Mouse (Mus musculus) intestine, postnatal 0 days (tissue): ENCODE measurements around the gene Zfp260. TPM values are rescaled to one million over a fixed set of nuclear protein-coding genes. Genes with fewer than 3 reads are reported as not detected.
A peak's percentile ranks its signal among the peaks of the same experiment; 100 is the strongest.

Source experiments
- ATAC-seq: fragments of 200-750 bp; cut with Nextera tagmentation; 2 replicates; pipeline ENCODE4 v1.8.0; 2017; ENCODE audit warnings: mild to moderate bottlenecking, moderate TSS enrichment, moderate library complexity
- H3K27ac ChIP-seq: fragments of 300-500 bp; sonication (generic); 2 replicates; pipeline ENCODE4 v1.5.1; 2014; ENCODE audit warnings: mild to moderate bottlenecking, low read depth, low read length, moderate library complexity
- H3K27me3 ChIP-seq: fragments of 300-500 bp; sonication (generic); replicated peaks from 2 replicates; pipeline ENCODE4 v1.6.1; 2014; ENCODE audit warnings: low read length, mixed read lengths; ENCODE audit not compliant: control insufficient read depth, insufficient read depth
- H3K36me3 ChIP-seq: fragments of 300-500 bp; sonication (generic); 2 replicates; pipeline ENCODE4 v1.6.1; 2014; ENCODE audit warnings: mild to moderate bottlenecking, moderate library complexity; ENCODE audit not compliant: control insufficient read depth, insufficient read depth
- H3K4me1 ChIP-seq: fragments of 300-500 bp; sonication (generic); replicated peaks from 2 replicates; pipeline ENCODE4 v1.6.1; 2014; ENCODE audit warnings: antibody characterized with exemption, low read length, mixed read lengths; ENCODE audit not compliant: control insufficient read depth, insufficient read depth
- H3K4me2 ChIP-seq: fragments of 300-500 bp; sonication (generic); replicated peaks from 2 replicates; pipeline ENCODE4 v1.6.1; 2014; ENCODE audit warnings: low read depth, mild to moderate bottlenecking, moderate library complexity
- H3K4me3 ChIP-seq: fragments of 300-500 bp; sonication (generic); 2 replicates; pipeline ENCODE4 v1.5.1; 2014; ENCODE audit warnings: low read depth, low read length
- H3K9ac ChIP-seq: fragments of 300-500 bp; sonication (generic); 2 replicates; pipeline ENCODE4 v1.6.1; 2014; ENCODE audit warnings: mild to moderate bottlenecking, low read depth, low read length
- H3K9me3 ChIP-seq: fragments of 300-500 bp; sonication (generic); 2 replicates; pipeline ENCODE4 v1.6.1; 2016; ENCODE audit warnings: mixed run types; ENCODE audit not compliant: control insufficient read depth
- CTCF ChIP-seq: sonication (generic); IDR thresholded peaks from 2 replicates; pipeline ENCODE4 v1.5.1; 2016; ENCODE audit warnings: low read depth, mild to moderate bottlenecking, control low read depth, antibody characterized with exemption, moderate library complexity
- WGBS: fragments of 180-500 bp; shearing (Covaris S2); extraction: QIAGEN DNeasy Blood & Tissue Kit; methylation state at CpG from one replicate; pipeline ENCODE4 v1.1.7; 2014; 5-methylcytosine and 5-hydroxymethylcytosine counted together
- microRNA-seq: library from miRNA; unstranded; fragments of <30 nt; microRNA quantifications from one replicate; pipeline ENCODE4, GENCODE M21; 2016
- polyA plus RNA-seq: library from polyadenylated mRNA; unstranded; fragments of >200 nt; fragmentation: Nextera tagmentation; extraction: Ambion mirVana; gene quantifications from 2 replicates; pipeline ENCODE4 v1.2.1, GENCODE M21; 2015

Gene Zfp260
- polyA plus RNA-seq, 1 experiment from 2014 or later, result 34.3 TPM

DNA sequence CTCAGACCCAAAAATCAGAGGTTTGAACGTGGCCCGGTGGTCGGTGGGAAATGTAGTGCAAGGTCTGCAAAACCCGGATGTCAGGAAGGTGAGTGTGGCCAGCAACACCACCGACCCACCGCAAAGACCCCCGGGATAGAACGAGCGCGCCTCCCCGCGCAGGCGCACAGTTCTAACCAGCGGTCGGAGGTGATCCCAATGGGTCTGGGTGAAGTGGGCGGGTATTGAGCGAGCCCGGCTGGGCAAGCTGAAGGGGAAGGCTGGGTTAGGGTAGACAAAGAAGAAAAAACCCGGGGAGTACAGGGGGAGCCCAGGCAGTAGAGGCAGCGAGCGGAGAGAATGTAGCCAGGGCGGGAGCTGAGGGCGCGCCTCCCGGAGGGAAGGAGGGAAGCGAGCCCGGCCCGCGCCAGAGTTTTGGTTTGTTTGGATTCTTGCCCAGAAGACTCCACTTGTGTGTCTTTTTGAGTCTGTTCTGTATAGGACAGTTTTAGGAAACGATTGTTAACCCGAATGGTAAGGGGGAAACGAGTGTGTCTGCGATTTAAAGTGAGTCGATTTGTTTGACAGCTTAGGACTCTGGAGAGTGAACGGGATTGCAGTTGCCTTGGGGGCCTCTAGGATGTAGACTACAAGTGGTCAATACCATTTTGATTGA lies 49.1 kb downstream of the Zfp260 start:
- no peaks in the 10 kb centered on the region for H3K4me1 ChIP-seq
- H3K4me2 ChIP-seq, result peak overlapping the region; percentile 73
- no peaks in the 10 kb centered on the region for H3K27me3 ChIP-seq
- H3K27ac ChIP-seq, result peak overlapping the region; percentile 11; the same call in 1 of the 2 replicates
- peak; percentile 68 for ATAC-seq
- no peak for TF ChIP-seq CTCF
- H3K36me3 ChIP-seq, result no peaks in the 10 kb centered on the region
- peak overlapping the region; percentile 53; the same call in 1 of the 2 replicates for H3K9ac ChIP-seq
- WGBS, result 1% methylated on average over 35 of the region's 35 CpGs
- 0 out of 2 replicates have a peak, but pooled peaks cover 2% of the 10 kb centered on the region for H3K9me3 ChIP-seq
- H3K4me3 ChIP-seq, result peak overlapping the region; percentile 44

DNA sequence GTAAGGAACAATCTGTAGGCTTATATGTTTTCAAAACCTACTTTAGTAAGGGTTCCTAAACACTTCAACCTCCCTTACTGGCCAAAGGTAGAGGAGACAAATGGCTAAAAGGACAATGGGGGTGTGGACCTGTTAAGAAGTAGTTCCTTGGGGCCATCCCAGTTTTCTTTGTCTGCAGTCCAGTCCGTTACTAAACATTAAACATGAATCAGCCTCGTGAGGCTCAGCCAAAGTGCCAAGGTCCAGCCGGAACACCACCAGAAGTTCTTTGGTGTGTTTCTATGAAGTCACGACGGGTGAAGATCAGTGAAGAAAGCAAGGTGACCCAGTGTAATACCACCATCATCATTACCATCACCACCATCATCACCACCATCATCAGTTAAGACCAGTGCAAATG lies 52.4 kb downstream of the Zfp260 start:
- H3K9me3 ChIP-seq, result peaks cover 13% of the 10 kb centered on the region
- peaks cover 7% of the 10 kb centered on the region; the same call in 1 of the 2 replicates for H3K36me3 ChIP-seq
- H3K4me3 ChIP-seq, result no peak overlapping the region
- ATAC-seq, result no peak
- no peak overlapping the region for H3K9ac ChIP-seq
- 91% methylated on average over 5 of the region's 5 CpGs for WGBS
- H3K27me3 ChIP-seq, result no peaks in the 10 kb centered on the region
- H3K27ac ChIP-seq, result no peak overlapping the region
- no peak for TF ChIP-seq CTCF
- H3K4me1 ChIP-seq, result no peaks in the 10 kb centered on the region
- H3K4me2 ChIP-seq, result no peak overlapping the region

DNA sequence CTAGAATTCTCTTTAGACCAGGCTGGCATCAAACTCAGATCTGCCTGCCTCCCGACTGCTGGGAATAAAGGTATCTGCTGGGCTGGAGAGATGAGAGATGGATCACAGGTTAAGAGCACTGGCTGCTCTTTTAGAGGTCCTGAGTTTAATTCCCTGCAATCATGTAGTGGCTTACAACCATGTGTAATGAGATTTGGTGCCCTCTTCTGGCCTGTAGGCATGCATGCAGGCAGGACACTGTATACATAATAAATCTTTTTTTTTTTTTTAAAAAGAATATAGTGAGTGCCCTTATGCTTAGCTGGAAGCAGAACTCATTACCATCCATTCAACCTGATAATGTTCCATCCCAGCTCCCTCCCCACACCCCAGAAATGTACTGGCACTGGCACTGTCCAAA lies 59.5 kb downstream of the Zfp260 start:
- Histone ChIP-seq H3K4me2 (no peak overlapping the region), H3K36me3 (peaks cover 37% of the 10 kb centered on the region), H3K4me3 (no peak overlapping the region), H3K27me3 (no peaks in the 10 kb centered on the region), H3K4me1 (no peaks in the 10 kb centered on the region), H3K9me3 (peaks cover 33% of the 10 kb centered on the region), H3K27ac (no peak overlapping the region), H3K9ac (no peak overlapping the region)
- ATAC-seq, result no peak
- TF ChIP-seq CTCF, result 0 out of 2 replicates have a peak, but pooled peaks have one; percentile 1
- WGBS, result 89% methylated on average over 1 of the region's 1 CpGs

DNA sequence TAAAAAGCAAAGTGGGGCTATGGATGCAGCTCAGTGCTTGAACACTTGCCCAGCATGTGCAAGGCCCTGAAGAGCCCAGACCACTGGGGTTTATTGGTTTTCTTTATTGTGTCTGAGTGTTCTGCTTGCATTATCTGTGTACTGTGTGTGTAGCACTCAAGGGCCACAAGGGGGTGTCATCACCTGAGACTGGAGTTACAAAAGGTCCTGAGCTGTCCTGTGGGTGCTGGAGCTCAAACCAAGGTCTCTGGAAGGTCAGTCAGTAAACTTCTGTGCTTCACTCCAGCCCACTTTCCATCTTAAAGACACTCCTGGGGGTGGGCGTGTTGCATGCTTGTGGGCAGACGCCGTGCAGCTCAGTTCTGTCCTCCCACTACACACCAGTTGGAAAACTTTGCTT lies 60.9 kb downstream of the Zfp260 start:
- Histone ChIP-seq H3K4me3 (no peak overlapping the region), H3K27me3 (no peaks in the 10 kb centered on the region), H3K9ac (no peak overlapping the region), H3K9me3 (peaks cover 26% of the 10 kb centered on the region), H3K27ac (no peak overlapping the region), H3K4me2 (no peak overlapping the region), H3K36me3 (peaks cover 46% of the 10 kb centered on the region), H3K4me1 (no peaks in the 10 kb centered on the region)
- TF ChIP-seq CTCF, result no peak
- 94% methylated on average over 3 of the region's 3 CpGs for whole genome bisulfite sequencing
- no peak for ATAC-seq

Small RNA genes lying within 50 kb of the gene (microRNA-seq; reads per million reads assigned to microRNA genes)
- gene Gm23368, result not detected

Other genes with a start within 250 kb of the Zfp260 start
- 0.98 and 0.99 TPM in 2 replicates for gene Zfp940, start 241.1 kb upstream of the Zfp260 start, polyA plus RNA-seq
- 1.4 and 1.5 TPM in 2 replicates for gene Zfp420, start 234.8 kb upstream of the Zfp260 start, polyA plus RNA-seq
- gene Zfp27, start 188.2 kb upstream of the Zfp260 start, polyA plus RNA-seq, result 3.2 TPM in 2 replicates
- gene Zfp383, start 186.6 kb upstream of the Zfp260 start, polyA plus RNA-seq, result 1.4 and 1.8 TPM in 2 replicates
- 2.6 and 2.8 TPM in 2 replicates for gene Zfp74, start 140.7 kb upstream of the Zfp260 start, polyA plus RNA-seq
- 5.5 and 5.8 TPM in 2 replicates for gene Zfp568, start 110.8 kb upstream of the Zfp260 start, polyA plus RNA-seq
- 0.93 and 1.0 TPM in 2 replicates for gene Zfp14, start 43.4 kb upstream of the Zfp260 start, polyA plus RNA-seq
- gene Zfp82, start 21.9 kb upstream of the Zfp260 start, polyA plus RNA-seq, result 1.2 and 1.7 TPM in 2 replicates
- gene Gm26920, start 4.4 kb upstream of the Zfp260 start, polyA plus RNA-seq, result not detected in 2 replicates
- gene Zfp566, start 4.2 kb upstream of the Zfp260 start, polyA plus RNA-seq, result 2.6 and 3.1 TPM in 2 replicates
- gene Zfp382, start 27.2 kb downstream of the Zfp260 start, polyA plus RNA-seq, result 1.7 and 2.4 TPM in 2 replicates
- 3.1 and 3.8 TPM in 2 replicates for gene Zfp146, start 75.0 kb downstream of the Zfp260 start, polyA plus RNA-seq
- gene Cox7a1, start 89.4 kb downstream of the Zfp260 start, polyA plus RNA-seq, result 54.1 and 60.2 TPM in 2 replicates
- gene Capns1, start 104.0 kb downstream of the Zfp260 start, polyA plus RNA-seq, result 85.5 and 87.1 TPM in 2 replicates
- gene Polr2i, start 137.2 kb downstream of the Zfp260 start, polyA plus RNA-seq, result 84.6 and 91.2 TPM in 2 replicates
- 159 and 160 TPM in 2 replicates for gene Tbcb, start 137.5 kb downstream of the Zfp260 start, polyA plus RNA-seq
- not detected in 2 replicates for gene Ovol3, start 140.9 kb downstream of the Zfp260 start, polyA plus RNA-seq
- gene Thap8, start 185.3 kb downstream of the Zfp260 start, polyA plus RNA-seq, result 0.14 and 0.22 TPM in 2 replicates
- 3.5 TPM in 2 replicates for gene Wdr62, start 185.6 kb downstream of the Zfp260 start, polyA plus RNA-seq
- gene Clip3, start 197.0 kb downstream of the Zfp260 start, polyA plus RNA-seq, result 8.6 and 9.7 TPM in 2 replicates
- gene Alkbh6, start 213.9 kb downstream of the Zfp260 start, polyA plus RNA-seq, result 58.2 and 63.5 TPM in 2 replicates
- 12.5 and 16.3 TPM in 2 replicates for gene Syne4, start 220.0 kb downstream of the Zfp260 start, polyA plus RNA-seq
- not detected in 2 replicates for gene E130208F15Rik, start 227.0 kb downstream of the Zfp260 start, polyA plus RNA-seq
- 18.3 and 18.8 TPM in 2 replicates for gene Sdhaf1, start 229.1 kb downstream of the Zfp260 start, polyA plus RNA-seq